Mouse (Mus musculus) sigmoid colon, adult 10 weeks (tissue): ENCODE results near the gene Olfr676. TPM values are rescaled to one million over a fixed set of nuclear protein-coding genes. Genes with fewer than 3 reads are reported as not detected.

Experiments used
- polyA plus RNA-seq: library from polyadenylated mRNA; stranded (reverse); fragments of 350-450 nt; fragmentation: Illumina TruSeq; extraction: RNeasy Lipid Tissue Mini Kit (QIAGEN cat#74804); gene quantifications from one replicate; pipeline ENCODE4 v1.2.3, GENCODE M21; 2014; ENCODE audit warnings: low read depth, low replicate concordance

The Olfr676 gene
- not detected for polyA plus RNA-seq

DNA sequence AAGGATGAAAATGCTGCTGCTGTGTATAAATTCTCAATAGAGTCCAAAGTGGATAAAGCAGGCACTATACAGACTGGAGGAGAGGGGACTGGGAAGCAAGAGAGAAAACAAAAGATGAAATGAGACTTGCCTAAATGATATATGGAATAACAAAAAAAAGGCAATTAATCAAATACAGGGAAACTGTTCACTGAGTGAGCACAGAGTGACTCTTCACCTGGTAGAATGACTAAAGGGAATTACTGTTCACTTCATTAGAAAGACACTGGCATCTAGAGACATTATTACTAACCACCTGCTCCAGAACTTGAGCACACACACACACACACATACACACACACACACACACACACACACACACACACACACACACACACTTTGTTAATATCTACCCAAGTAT is at the start of gene Olfr676:
TSS of gene Olfr676 (plus strand) at position 301 of the 400 bp plus-strand sequence.

DNA sequence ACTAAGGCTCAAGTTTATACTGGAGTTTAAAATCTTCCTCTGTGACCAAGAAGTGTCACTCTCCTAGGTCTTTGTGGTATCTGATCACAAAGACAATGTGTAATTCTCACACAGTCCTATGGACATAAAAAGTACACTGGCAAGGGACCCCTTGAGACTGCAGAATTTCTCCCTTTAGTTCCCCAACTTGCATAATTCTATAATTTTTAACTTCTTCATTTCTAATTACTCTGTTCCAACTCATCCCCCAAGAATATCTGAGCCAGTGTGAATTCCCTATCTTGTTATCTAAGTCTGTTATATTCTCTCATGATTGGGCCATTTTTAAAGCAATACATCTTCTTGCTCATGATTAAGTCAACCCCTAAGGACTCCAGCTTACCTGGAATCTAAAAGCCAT is 30.6 kb upstream of the Olfr676 start, which contains the start of gene Olfr672:
TSS of gene Olfr672 (minus strand) at position 101 of the 400 bp plus-strand sequence.

GRCm38 (mm10) chr7:105028360-105028759 is 4.1 kb upstream of the Olfr676 start, which contains the start of gene Olfr675:
TSS of gene Olfr675 (minus strand) at chr7:105028460.

GRCm38 (mm10) chr7:105064175-105064574 is 31.7 kb downstream of the Olfr676 start, which contains the start of gene Olfr678:
TSS of gene Olfr678 (plus strand) at chr7:105064475.

DNA sequence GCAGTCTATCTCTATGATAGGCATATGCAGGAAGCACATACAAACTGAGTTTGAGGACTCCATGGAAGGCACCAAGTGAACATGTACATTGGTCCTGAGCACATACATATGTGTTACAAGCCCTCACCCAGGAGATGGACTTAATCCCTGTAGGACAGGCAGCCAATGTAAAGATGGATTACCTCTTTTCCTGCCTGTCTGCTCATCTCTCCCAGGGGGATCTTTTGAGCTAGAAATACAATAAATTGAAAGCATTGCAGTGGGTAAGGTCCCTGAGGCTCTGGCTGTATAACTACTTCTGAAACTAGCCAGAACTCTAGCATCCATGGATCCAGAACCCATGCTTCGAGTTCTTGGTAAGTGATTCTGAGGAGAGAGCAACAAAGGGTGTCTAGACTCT is 48.4 kb downstream of the Olfr676 start, which contains the start of gene Olfr679:
TSS of gene Olfr679 (plus strand) at position 301 of the 400 bp plus-strand sequence.

Other genes starting within 250 kb of the Olfr676 start
- not detected for gene Usp17lb, start 190.1 kb upstream of the Olfr676 start, polyA plus RNA-seq
- not detected for gene Usp17la, start 175.7 kb upstream of the Olfr676 start, polyA plus RNA-seq
- not detected for gene Olfr665, start 154.7 kb upstream of the Olfr676 start, polyA plus RNA-seq
- not detected for gene Olfr666, start 136.7 kb upstream of the Olfr676 start, polyA plus RNA-seq
- not detected for gene Olfr667, start 111.2 kb upstream of the Olfr676 start, polyA plus RNA-seq
- not detected for gene Olfr668, start 104.6 kb upstream of the Olfr676 start, polyA plus RNA-seq
- not detected for gene Olfr669, start 98.5 kb upstream of the Olfr676 start, polyA plus RNA-seq
- not detected for gene Olfr670, start 70.1 kb upstream of the Olfr676 start, polyA plus RNA-seq
- not detected for gene Olfr671, start 53.6 kb upstream of the Olfr676 start, polyA plus RNA-seq
- not detected for gene Olfr672, start 30.7 kb upstream of the Olfr676 start, polyA plus RNA-seq
- gene Olfr675, start 4.2 kb upstream of the Olfr676 start, polyA plus RNA-seq: not detected
- gene Olfr677, start 18.7 kb downstream of the Olfr676 start, polyA plus RNA-seq: not detected
- gene Olfr678, start 31.8 kb downstream of the Olfr676 start, polyA plus RNA-seq: not detected
- gene Olfr679, start 48.5 kb downstream of the Olfr676 start, polyA plus RNA-seq: not detected
- not detected for gene Olfr680-ps1, start 60.1 kb downstream of the Olfr676 start, polyA plus RNA-seq
- gene Olfr681, start 84.1 kb downstream of the Olfr676 start, polyA plus RNA-seq: not detected
- gene Olfr683, start 114.3 kb downstream of the Olfr676 start, polyA plus RNA-seq: not detected
- not detected for gene Olfr684, start 131.0 kb downstream of the Olfr676 start, polyA plus RNA-seq
- gene Olfr685, start 153.3 kb downstream of the Olfr676 start, polyA plus RNA-seq: not detected
- gene Olfr686, start 174.8 kb downstream of the Olfr676 start, polyA plus RNA-seq: not detected